Comparison of ENCODE assay signal across 8 mouse cellular contexts in the genomic region with DNA sequence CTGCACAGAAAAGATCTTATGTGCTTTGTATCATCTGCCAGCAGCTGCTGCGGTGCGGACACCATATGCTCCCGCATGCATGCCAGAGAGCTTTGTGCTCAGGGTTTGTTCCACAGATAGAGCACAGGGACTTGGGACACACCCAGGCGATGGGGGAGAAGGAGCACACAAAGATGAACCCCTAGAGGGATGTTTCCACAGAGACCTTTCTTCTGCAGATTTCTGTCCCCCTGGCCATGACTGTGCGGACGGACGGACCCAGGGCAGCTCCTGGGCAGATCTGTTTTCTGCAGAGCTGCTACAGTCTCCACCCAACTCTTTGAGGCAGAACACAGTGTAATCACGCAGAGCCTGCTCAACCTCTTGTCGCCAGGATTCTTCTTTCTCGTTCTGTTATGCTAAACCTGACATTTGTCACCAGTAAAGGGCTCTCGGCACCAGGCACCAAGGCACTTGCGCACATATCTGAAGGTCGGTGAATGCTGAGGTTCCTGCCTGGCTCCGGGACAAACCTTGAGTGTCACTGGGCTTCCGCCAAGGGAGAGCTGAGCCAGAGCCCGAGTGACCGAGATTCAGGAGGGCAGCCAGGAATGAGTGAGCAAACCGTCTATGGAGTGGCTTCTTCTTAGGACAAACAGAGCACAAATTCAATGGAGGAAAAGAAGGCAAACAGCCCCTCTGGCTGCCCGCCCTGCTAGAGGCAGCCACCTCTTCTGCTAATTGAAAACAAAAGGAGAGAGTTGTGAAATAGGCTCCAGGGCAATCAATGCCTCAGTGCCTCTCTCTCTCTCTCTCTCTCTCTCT. TPM values are rescaled to one million over a fixed set of nuclear protein-coding genes. Genes with fewer than 3 reads are reported as not detected.
DNase-seq lines count a peak whose midpoint lies in the region; ATAC-seq and TF ChIP-seq lines count a peak whose summit lies in the region.

No protein-coding gene starts in this region.

- H3K9me3 ChIP-seq in hindbrain, embryonic 10.5 days: no peaks in the 10 kb centered on the region
- no peaks in the 10 kb centered on the region for H3K9me3 ChIP-seq in lung, embryonic 14.5 days (ENCODE audit: low read depth, low read length)

- H3K4me2 ChIP-seq in lung, embryonic 14.5 days: peak overlapping the region; percentile 52

- ATAC-seq in lung, embryonic 14.5 days (ENCODE audit: insufficient read depth): peak; percentile 73
- no peak for ATAC-seq in inflammation-experienced regulatory T-cells, adult 6 months

- H3K27me3 ChIP-seq in hindbrain, embryonic 10.5 days (ENCODE audit: insufficient read depth, poor library complexity, severe bottlenecking): peaks cover 35% of the 10 kb centered on the region
- H3K27me3 ChIP-seq in lung, embryonic 14.5 days (ENCODE audit: insufficient read depth, low read length): no peaks in the 10 kb centered on the region

- 31% methylated on average over 19 of the region's 19 CpGs for WGBS in hindbrain, embryonic 10.5 days
- 18% methylated on average over 19 of the region's 19 CpGs for WGBS in lung, embryonic 14.5 days

- peak overlapping the region; percentile 86 for H3K27ac ChIP-seq in hindbrain, embryonic 10.5 days
- H3K27ac ChIP-seq in layer of hippocampus, adult 2 months: peak overlapping the region; percentile 8; the same call in 1 of the 2 replicates
- H3K27ac ChIP-seq in lung, embryonic 14.5 days (ENCODE audit: low read depth): peak overlapping the region; percentile 80

- TF ChIP-seq CTCF in layer of hippocampus, adult 2 months (conservative IDR thresholded peaks at IDR 0.05): no peak
- TF ChIP-seq CTCF in lung, embryonic 14.5 days (IDR thresholded peaks at IDR 0.05; ENCODE audit: low read depth): no peak

- H3K36me3 ChIP-seq in hindbrain, embryonic 10.5 days: no peaks in the 10 kb centered on the region
- H3K36me3 ChIP-seq in lung, embryonic 14.5 days (ENCODE audit: insufficient read depth): no peaks in the 10 kb centered on the region

- peak; percentile 84 for DNase-seq in NIH3T3 (ENCODE audit: low read depth)
- peak; percentile 94 for DNase-seq in cerebellum, adult 9-11 months
- DNase-seq in frontal cortex, postnatal 25 days (ENCODE audit: low spot score in 2 of 2): peak; percentile 24 to 27
- DNase-seq in hindbrain, embryonic 10.5 days (ENCODE audit: low spot score): peak; percentile 67
- peak in 1 of 2 experiments; percentile 28 for DNase-seq in layer of hippocampus, adult 2 months (ENCODE audit: low spot score in 2 of 2)
- peak; percentile 86 for DNase-seq in lung, embryonic 14.5 days
- peak; percentile 54 for DNase-seq in retina, embryonic 14.5 days (ENCODE audit: low spot score)

- no peak overlapping the region for H3K9ac ChIP-seq in lung, embryonic 14.5 days

- H3K4me3 ChIP-seq in hindbrain, embryonic 10.5 days: peak overlapping the region; percentile 23; the same call in 1 of the 2 replicates
- peak overlapping the region; percentile 40 for H3K4me3 ChIP-seq in layer of hippocampus, adult 2 months
- H3K4me3 ChIP-seq in lung, embryonic 14.5 days (ENCODE audit: low read depth, low read length): no peak overlapping the region

- peaks cover 52% of the 10 kb centered on the region for H3K4me1 ChIP-seq in hindbrain, embryonic 10.5 days (replicated peaks)
- peaks cover 19% of the 10 kb centered on the region for H3K4me1 ChIP-seq in lung, embryonic 14.5 days (ENCODE audit: insufficient read depth)

RNA-seq across cellular contexts. Expression of a gene that starts 56.2 kb away (rescaled TPM):
- 184 and 214 TPM in 2 replicates for polyA plus RNA-seq in hindbrain, embryonic 10.5 days (2016; fragmentation: Nextera tagmentation; extraction: Ambion mirVana)
- 10 to 100 TPM; 14.8 to 22.7 TPM for total RNA-seq in layer of hippocampus, adult 2 months (2021)
- polyA plus RNA-seq in lung, embryonic 14.5 days (2014; fragmentation: Nextera tagmentation; extraction: Ambion mirVana): 26.1 and 27.2 TPM in 2 replicates
- 10 to 100 TPM; 12.4 to 28.7 (median 19.4) TPM for polyA plus RNA-seq in inflammation-experienced regulatory T-cells, adult 6 months (2017; shearing (Covaris generic))

Comparison
In these comparisons a context has a peak if more than half of its experiments do, and no peak if none do; other contexts are left out.
1. H3K27ac ChIP-seq: peak in every context shown above with its lines; median percentile 86 in hindbrain, embryonic 10.5 days; 80 in lung, embryonic 14.5 days; 8 in layer of hippocampus, adult 2 months.